Comparison of ENCODE assay signal across 1 mouse cellular context in the genomic region with DNA sequence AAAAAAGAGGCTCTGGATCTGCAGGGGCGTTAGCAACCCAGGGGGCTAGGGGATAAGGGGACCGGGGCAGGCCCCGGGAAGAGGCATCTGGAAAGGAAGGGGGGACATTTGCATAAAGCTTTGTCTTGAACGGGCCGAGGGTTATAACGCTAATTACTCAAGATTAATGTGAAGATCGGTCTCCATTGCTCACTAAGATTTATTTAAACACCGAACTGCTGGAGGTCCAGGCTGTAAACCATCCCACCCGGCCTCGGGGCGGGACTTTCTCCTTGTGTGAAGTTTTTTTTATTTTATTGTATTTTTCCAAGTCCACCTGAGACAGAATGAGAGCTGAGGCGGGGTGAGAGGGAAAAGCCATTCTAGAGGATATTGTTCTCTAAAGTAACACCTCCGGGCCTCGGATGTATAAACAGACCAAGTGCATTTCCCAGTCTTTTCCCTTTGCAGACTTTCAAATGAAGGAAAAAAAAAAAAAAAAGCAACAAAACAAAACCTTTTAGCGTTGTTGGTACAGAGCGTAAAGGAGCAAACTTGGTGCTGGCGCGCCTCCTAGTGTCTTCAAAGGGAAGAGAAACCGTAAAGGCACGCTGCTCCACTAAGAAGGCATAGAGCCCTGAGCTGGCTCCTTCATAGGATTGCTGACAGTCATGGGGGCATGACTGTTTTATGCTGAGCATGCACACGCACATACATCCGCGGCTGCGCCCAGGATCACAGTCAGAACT.
TF ChIP-seq lines count a peak whose summit lies in the region.

No protein-coding gene starts in this region.

TF ChIP-seq in CH12.LX, 34 proteins besides CTCF, POLR2A, EP300 and RAD21 (continued from another document):
- TF ChIP-seq USF2 (conservative IDR thresholded peaks at IDR 0.05; ENCODE audit: low read depth, low read length), result no peak
- TF ChIP-seq GABPA (IDR thresholded peaks at IDR 0.05; ENCODE audit: insufficient replicate concordance, low read depth, low read length), result no peak
- TF ChIP-seq JUN (IDR thresholded peaks at IDR 0.05; ENCODE audit: insufficient read depth, low read depth, low read length), result no peak
- TF ChIP-seq JUND (conservative IDR thresholded peaks at IDR 0.05; ENCODE audit: low read depth, low read length), result no peak
- peak; percentile 46; the same call in 1 of the 2 replicates for TF ChIP-seq MAX (IDR thresholded peaks at IDR 0.05; ENCODE audit: low read length)
- TF ChIP-seq POLR2AphosphoS2 (IDR thresholded peaks at IDR 0.05; ENCODE audit: low read depth, low read length), result no peak
